Mouse (Mus musculus) heart, adult 2 months (tissue): Measurements from ENCODE around the gene Pcf11.

Experiments used
- CTCF ChIP-seq: fragments of 200-600 bp; IDR thresholded peaks from 2 replicates; pipeline ENCODE4 v1.8.1; 2022; ENCODE audit warnings: antibody characterized with exemption, mild to moderate bottlenecking, moderate library complexity
- EP300 ChIP-seq: fragments of 200-500 bp; IDR thresholded peaks from 2 replicates; pipeline ENCODE4 v1.6.1; 2011; ENCODE audit warnings: low read depth, low read length, control low read depth; ENCODE audit not compliant: insufficient read depth

DNA sequence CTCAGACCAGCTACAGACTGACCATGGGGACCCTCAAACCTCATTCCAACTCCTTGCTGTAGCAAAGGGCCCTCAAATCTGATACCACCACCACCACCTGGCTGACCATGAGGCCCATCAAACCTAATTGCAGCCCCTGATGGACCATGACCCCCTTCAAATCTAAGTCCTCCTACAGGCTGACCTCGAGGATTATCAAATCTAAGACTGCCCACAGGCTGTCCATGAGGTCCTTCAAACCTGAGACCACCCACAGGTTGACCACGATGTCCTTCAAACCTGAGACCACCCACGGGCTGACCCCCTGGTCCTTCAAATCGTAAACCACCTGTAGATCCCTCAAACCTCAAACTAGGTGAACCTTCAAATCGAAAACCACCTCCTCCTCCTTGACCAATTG, 11.7 kb downstream of the Pcf11 start:
- TF ChIP-seq EP300 (no peak), CTCF (no peak)
